Mouse (Mus musculus): ENCODE data around the gene Prmt2. TPM values are rescaled to one million over a fixed set of nuclear protein-coding genes. Genes with fewer than 3 reads are reported as not detected.

Gene Prmt2
- polyA plus RNA-seq (2021; fragmentation: Nextera tagmentation), result 111 and 112 TPM in 2 replicates
- long read RNA-seq, experiment 1, transcript Prmt2-201 (11 exons, 2,016 nt), result major isoform, 152 of 265 reads
- long read RNA-seq, experiment 1, transcript Prmt2-203 (11 exons, 2,100 nt), result minor isoform, 6 of 265 reads
- long read RNA-seq, experiment 1, transcript Prmt2-202 (11 exons, 2,052 nt), result minor isoform, 45 of 265 reads
- long read RNA-seq, experiment 1, partial matches to known transcripts, result 20 of 265 reads
- long read RNA-seq, experiment 1, other reads (novel, unspliced or antisense), result 42 of 265 reads
- long read RNA-seq, experiment 2, transcript Prmt2-201 (11 exons, 2,016 nt), result major isoform, 603 of 942 reads
- long read RNA-seq, experiment 2, transcript Prmt2-203 (11 exons, 2,100 nt), result minor isoform, 8 of 942 reads
- long read RNA-seq, experiment 2, transcript Prmt2-202 (11 exons, 2,052 nt), result minor isoform, 167 of 942 reads
- long read RNA-seq, experiment 2, partial matches to known transcripts, result 42 of 942 reads
- long read RNA-seq, experiment 2, other reads (novel, unspliced or antisense), result 121 of 942 reads

GRCm38 (mm10) chr10:76237341-76238225 is at the start of gene Prmt2:
Gene Prmt2 (minus strand): TSS chr10:76237865.

GRCm38 (mm10) chr10:76253536-76253935 is 15.9 kb upstream of the Prmt2 start, which contains the start of gene S100b:
Gene S100b (plus strand): TSS chr10:76253853.

Small RNA genes within 50 kb of the gene (microRNA-seq; reads per million reads assigned to microRNA genes)
- gene Mir678, result not detected

Other genes starting within 250 kb of the Prmt2 start
- 3.1 and 4.4 TPM in 2 replicates for gene Zfp280b, start 205.2 kb downstream of the Prmt2 start, polyA plus RNA-seq (2021; fragmentation: Nextera tagmentation)
- not detected in 2 replicates for gene Slc5a4b, start 126.9 kb downstream of the Prmt2 start, polyA plus RNA-seq (2021; fragmentation: Nextera tagmentation)
- gene Slc5a4a, start 90.4 kb downstream of the Prmt2 start, polyA plus RNA-seq (2021; fragmentation: Nextera tagmentation), result not detected in 2 replicates
- gene S100b, start 16.0 kb upstream of the Prmt2 start, polyA plus RNA-seq (2021; fragmentation: Nextera tagmentation), result 109 and 151 TPM in 2 replicates
- gene Dip2a, start 107.4 kb upstream of the Prmt2 start, polyA plus RNA-seq (2021; fragmentation: Nextera tagmentation), result 29.7 and 36.3 TPM in 2 replicates
- not detected in 2 replicates for gene AC141477.1, start 202.6 kb upstream of the Prmt2 start, polyA plus RNA-seq (2021; fragmentation: Nextera tagmentation)
- gene Pcnt, start 204.9 kb upstream of the Prmt2 start, polyA plus RNA-seq (2021; fragmentation: Nextera tagmentation), result 5.8 and 11.4 TPM in 2 replicates
- 0.30 TPM in 2 replicates for gene 2610028H24Rik, start 211.2 kb upstream of the Prmt2 start, polyA plus RNA-seq (2021; fragmentation: Nextera tagmentation)
- gene Mcm3ap, start 231.1 kb upstream of the Prmt2 start, polyA plus RNA-seq (2021; fragmentation: Nextera tagmentation), result 18.7 and 19.0 TPM in 2 replicates
- gene Ybey, start 231.2 kb upstream of the Prmt2 start, polyA plus RNA-seq (2021; fragmentation: Nextera tagmentation), result 3.4 and 3.9 TPM in 2 replicates